ENCODE assay signal across 22 mouse cellular contexts in the genomic region with DNA sequence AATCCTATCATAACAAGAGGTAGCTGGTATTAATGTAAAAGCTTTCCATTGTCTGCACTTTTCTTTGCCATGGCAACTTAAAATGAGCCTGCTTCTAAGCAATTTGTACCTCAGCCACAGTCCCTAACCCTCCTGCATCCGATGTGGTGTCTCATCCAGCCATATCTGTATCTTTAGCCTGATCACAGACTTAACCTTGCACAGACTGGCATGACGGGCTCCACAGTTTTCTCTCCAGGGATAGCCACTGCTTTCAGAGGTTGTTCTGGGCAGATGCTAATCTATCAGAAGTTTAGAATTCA.
DNase-seq lines count a peak whose midpoint lies in the region; ATAC-seq and TF ChIP-seq lines count a peak whose summit lies in the region.
"Had no signal": no experiment of that assay in that cellular context is flagged by ENCODE, and none has a peak within 500 bp of the region (broad histone marks: within the 10 kb centered on the region; RNA-seq: fewer than 3 reads in every experiment).

No protein-coding gene starts in this region.

- H3K9me3 ChIP-seq in forebrain, embryonic 12.5 days, result no peaks in the 10 kb centered on the region
- H3K9me3 ChIP-seq in forebrain, embryonic 16.5 days (ENCODE audit: control insufficient read depth, low read length), result no peaks in the 10 kb centered on the region
- no peaks in the 10 kb centered on the region for H3K9me3 ChIP-seq in midbrain, embryonic 16.5 days (replicated peaks; ENCODE audit: control insufficient read depth, low read length, poor library complexity, severe bottlenecking)
- H3K9me3 ChIP-seq: embryonic facial prominence, embryonic 10.5 days; heart, embryonic 12.5 days; lung, embryonic 15.5 days; midbrain, embryonic 12.5 days had no signal

- WGBS in forebrain, embryonic 12.5 days, result 66% methylated on average over 2 of the region's 2 CpGs
- 50% methylated on average over 2 of the region's 2 CpGs for WGBS in forebrain, embryonic 16.5 days
- 49% methylated on average over 2 of the region's 2 CpGs for WGBS in midbrain, embryonic 16.5 days

- H3K4me3 ChIP-seq in left cerebral cortex, adult 2 months, result no peak overlapping the region
- no peak overlapping the region for H3K4me3 ChIP-seq in forebrain, embryonic 12.5 days (replicated peaks)
- H3K4me3 ChIP-seq in forebrain, embryonic 16.5 days (replicated peaks; ENCODE audit: low read length), result no peak overlapping the region
- no peak overlapping the region for H3K4me3 ChIP-seq in midbrain, embryonic 16.5 days (ENCODE audit: low read depth, low read length)
- H3K4me3 ChIP-seq: embryonic facial prominence, embryonic 10.5 days; gastrocnemius, adult 2 months; heart, embryonic 12.5 days; lung, embryonic 15.5 days; midbrain, embryonic 12.5 days had no signal

- DNase-seq in left cerebral cortex, adult 2 months (ENCODE audit: extremely low spot score in 1 of 2, low spot score in 2 of 2), result no peak
- no peak for DNase-seq in left cerebral cortex, adult 8-10 months (ENCODE audit: low spot score in 2 of 2)
- no peak for DNase-seq in gastrocnemius, postnatal 36 days
- no peak for DNase-seq in adrenal gland, postnatal 14 days
- DNase-seq: B cell, adult 2 months; cerebellum, adult 18-20 months; cerebellum, postnatal 36 days; gastrocnemius, adult 2 months; heart, postnatal 14 days; kidney, adult 8-10 months; kidney, postnatal 36 days; right cerebral cortex, postnatal 25 days; thymus, adult 2 months had no signal

- intact Hi-C loops in left cerebral cortex, adult 2 months (cut with DNase I), result no loop called here
- intact Hi-C loops in gastrocnemius, postnatal 36 days (cut with DNase I), result no loop called here

- H3K9ac ChIP-seq in forebrain, embryonic 12.5 days, result no peak overlapping the region
- H3K9ac ChIP-seq in forebrain, embryonic 16.5 days (replicated peaks; ENCODE audit: low read depth, low read length), result no peak overlapping the region
- H3K9ac ChIP-seq in midbrain, embryonic 16.5 days (ENCODE audit: low read depth, low read length), result no peak overlapping the region
- H3K9ac ChIP-seq: heart, embryonic 12.5 days; liver, embryonic 14.5 days; lung, embryonic 15.5 days; midbrain, embryonic 12.5 days had no signal

- H3K27ac ChIP-seq in left cerebral cortex, adult 2 months, result peak overlapping the region; percentile 40; the same call in 1 of the 2 replicates
- peak overlapping the region; percentile 65 for H3K27ac ChIP-seq in forebrain, embryonic 12.5 days
- H3K27ac ChIP-seq in forebrain, embryonic 16.5 days (ENCODE audit: low read length), result peak overlapping the region; percentile 3; the same call in 1 of the 2 replicates
- no peak overlapping the region; the same call in none of the 2 replicates for H3K27ac ChIP-seq in midbrain, embryonic 16.5 days (ENCODE audit: low read length)
- H3K27ac ChIP-seq: embryonic facial prominence, embryonic 10.5 days; gastrocnemius, adult 2 months; liver, embryonic 14.5 days; lung, embryonic 15.5 days; macrophage; midbrain, embryonic 12.5 days had no signal

- no peak overlapping the region for H3K4me2 ChIP-seq in forebrain, embryonic 12.5 days
- no peak overlapping the region for H3K4me2 ChIP-seq in forebrain, embryonic 16.5 days (ENCODE audit: low read length)
- no peak overlapping the region for H3K4me2 ChIP-seq in midbrain, embryonic 16.5 days (ENCODE audit: low read length)
- H3K4me2 ChIP-seq: heart, embryonic 12.5 days; lung, embryonic 15.5 days; midbrain, embryonic 12.5 days had no signal

- no peaks in the 10 kb centered on the region for H3K27me3 ChIP-seq in forebrain, embryonic 12.5 days
- H3K27me3 ChIP-seq in forebrain, embryonic 16.5 days (replicated peaks; ENCODE audit: control insufficient read depth, insufficient read depth, low read length), result no peaks in the 10 kb centered on the region
- no peaks in the 10 kb centered on the region for H3K27me3 ChIP-seq in midbrain, embryonic 16.5 days (ENCODE audit: control insufficient read depth, insufficient read depth, low read depth, low read length)
- H3K27me3 ChIP-seq: heart, embryonic 12.5 days; lung, embryonic 15.5 days; midbrain, embryonic 12.5 days had no signal

- peak; percentile 64; the same call in 1 of the 2 replicates for ATAC-seq in forebrain, embryonic 12.5 days (ENCODE audit: low FRiP score)
- peak; percentile 76 for ATAC-seq in forebrain, embryonic 16.5 days
- peak; percentile 58 for ATAC-seq in midbrain, embryonic 16.5 days

- H3K36me3 ChIP-seq in forebrain, embryonic 12.5 days (replicated peaks), result no peaks in the 10 kb centered on the region
- no peaks in the 10 kb centered on the region for H3K36me3 ChIP-seq in forebrain, embryonic 16.5 days (ENCODE audit: control insufficient read depth, insufficient read depth)
- no peaks in the 10 kb centered on the region for H3K36me3 ChIP-seq in midbrain, embryonic 16.5 days (ENCODE audit: control insufficient read depth, insufficient read depth, low read length)
- H3K36me3 ChIP-seq: embryonic facial prominence, embryonic 10.5 days; heart, embryonic 12.5 days; lung, embryonic 15.5 days; midbrain, embryonic 12.5 days had no signal

- no peak for TF ChIP-seq CTCF in left cerebral cortex, adult 2 months (IDR thresholded peaks at IDR 0.05)

- peaks cover 7% of the 10 kb centered on the region; the same call in 1 of the 2 replicates for H3K4me1 ChIP-seq in forebrain, embryonic 12.5 days
- H3K4me1 ChIP-seq in forebrain, embryonic 16.5 days (replicated peaks; ENCODE audit: control insufficient read depth, insufficient read depth, low read length), result peaks cover 2% of the 10 kb centered on the region
- peaks cover 8% of the 10 kb centered on the region; the same call in 1 of the 2 replicates for H3K4me1 ChIP-seq in midbrain, embryonic 16.5 days (ENCODE audit: control insufficient read depth, insufficient read depth, low read length)
- H3K4me1 ChIP-seq: heart, embryonic 12.5 days; lung, embryonic 15.5 days had no signal
